Mouse (Mus musculus) embryonic facial prominence, embryonic 11.5 days (tissue): ENCODE results near the gene Hist1h3a. TPM values are rescaled to one million over a fixed set of nuclear protein-coding genes. Genes with fewer than 3 reads are reported as not detected.
"Not testable (repeated sequence)": the region's sequence is repeated elsewhere in the genome, so short reads cannot be mapped to it uniquely, and the experiment has no call there.

Experiments used
- ATAC-seq: fragments of 200-750 bp; cut with Nextera tagmentation; replicated peaks from 2 replicates; pipeline ENCODE4 v1.8.0; 2017; ENCODE audit warnings: low read depth; ENCODE audit not compliant: insufficient number of reproducible peaks, low FRiP score, low TSS enrichment
- DNase-seq: peaks from one replicate; pipeline ENCODE4 v3.0.0-alpha.2; 2015; ENCODE audit warnings: low spot score
- H3K27ac ChIP-seq: fragments of 300-500 bp; sonication (generic); replicated peaks from 2 replicates; pipeline ENCODE4 v1.5.1; 2014; ENCODE audit warnings: mild to moderate bottlenecking, low read depth, low read length, control low read depth
- H3K27me3 ChIP-seq: fragments of 300-500 bp; sonication (generic); 2 replicates; pipeline ENCODE4 v1.6.1; 2014; ENCODE audit warnings: mild to moderate bottlenecking, low read length, moderate library complexity, mixed read lengths; ENCODE audit not compliant: control insufficient read depth, insufficient read depth
- H3K36me3 ChIP-seq: fragments of 300-500 bp; sonication (generic); replicated peaks from 2 replicates; pipeline ENCODE4 v1.6.1; 2014; ENCODE audit warnings: low read depth, mild to moderate bottlenecking, low read length, moderate library complexity, mixed read lengths; ENCODE audit not compliant: control insufficient read depth, insufficient read depth
- H3K4me1 ChIP-seq: fragments of 300-500 bp; sonication (generic); 2 replicates; pipeline ENCODE4 v1.6.1; 2014; ENCODE audit warnings: low read length, mixed read lengths; ENCODE audit not compliant: control insufficient read depth, insufficient read depth
- H3K4me2 ChIP-seq: fragments of 300-500 bp; sonication (generic); 2 replicates; pipeline ENCODE4 v1.6.1; 2014; ENCODE audit warnings: low read depth, mild to moderate bottlenecking, control low read depth, low read length, moderate library complexity
- H3K4me3 ChIP-seq: fragments of 300-500 bp; sonication (generic); 2 replicates; pipeline ENCODE4 v1.5.1; 2014; ENCODE audit warnings: low read depth, low read length, control low read depth
- H3K9ac ChIP-seq: fragments of 300-500 bp; sonication (generic); replicated peaks from 2 replicates; pipeline ENCODE4 v1.6.1; 2014; ENCODE audit warnings: mild to moderate bottlenecking, control low read depth, low read length
- H3K9me3 ChIP-seq: fragments of 300-500 bp; sonication (generic); replicated peaks from 2 replicates; pipeline ENCODE4 v1.6.1; 2016; ENCODE audit warnings: mild to moderate bottlenecking, low read length, inconsistent platforms, mixed read lengths; ENCODE audit not compliant: control insufficient read depth
- WGBS: fragments of 180-500 bp; shearing (Covaris S2); extraction: QIAGEN DNeasy Blood & Tissue Kit; methylation state at CpG from one replicate; pipeline ENCODE4 v1.1.7; 2014; 5-methylcytosine and 5-hydroxymethylcytosine counted together
- polyA plus RNA-seq: library from polyadenylated mRNA; unstranded; fragments of >200 nt; fragmentation: Nextera tagmentation; extraction: Ambion mirVana; gene quantifications from 2 replicates; pipeline ENCODE4 v1.2.1, GENCODE M21; 2014

The Hist1h3a gene
- 4.0 and 4.3 TPM in 2 replicates for polyA plus RNA-seq

DNA sequence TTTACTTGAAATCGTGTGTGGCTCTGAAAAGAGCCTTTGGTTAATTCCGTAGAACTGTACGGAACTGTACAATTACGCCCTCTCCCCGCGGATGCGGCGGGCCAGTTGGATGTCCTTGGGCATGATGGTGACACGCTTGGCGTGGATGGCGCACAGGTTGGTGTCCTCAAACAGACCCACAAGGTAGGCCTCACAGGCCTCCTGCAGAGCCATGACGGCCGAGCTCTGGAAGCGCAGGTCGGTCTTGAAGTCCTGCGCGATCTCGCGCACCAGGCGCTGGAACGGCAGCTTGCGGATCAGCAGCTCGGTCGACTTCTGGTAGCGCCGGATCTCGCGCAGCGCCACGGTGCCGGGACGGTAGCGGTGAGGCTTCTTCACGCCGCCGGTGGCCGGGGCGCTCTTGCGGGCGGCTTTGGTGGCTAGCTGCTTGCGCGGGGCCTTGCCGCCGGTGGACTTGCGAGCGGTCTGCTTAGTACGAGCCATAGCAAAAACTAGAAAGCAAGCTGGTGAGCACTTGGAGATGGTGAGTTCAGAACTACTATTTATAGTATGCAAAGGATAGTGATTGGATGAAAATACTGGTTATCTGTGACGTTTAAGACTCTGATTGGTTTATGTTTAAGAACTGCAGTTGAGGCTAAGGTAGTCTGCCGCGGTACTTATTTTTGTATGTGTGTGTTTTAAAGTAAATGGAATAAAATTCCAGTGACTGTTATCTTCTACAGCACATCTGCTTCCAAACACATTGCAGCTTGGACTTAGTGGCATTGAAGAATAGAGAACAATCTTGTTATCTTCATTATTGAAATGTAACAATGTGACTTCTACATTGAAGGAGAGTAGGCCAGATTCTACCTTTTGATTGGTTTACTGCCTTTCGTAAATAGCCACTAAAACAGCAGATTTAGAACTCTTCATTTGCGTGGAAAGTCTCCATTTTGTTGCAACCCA lies at the start of gene Hist1h3a:
TSS of gene Hist1h3a (minus strand) at position 516 of the 951 bp plus-strand sequence.
- peak within 1 kb of the TSS; percentile 56 for H3K4me3 ChIP-seq
- ATAC-seq = peak; percentile 72
- not testable (repeated sequence) for H3K36me3 ChIP-seq, H3K4me1 ChIP-seq, H3K27me3 ChIP-seq, H3K9me3 ChIP-seq
- WGBS = under 1% methylated on average over 25 of the region's 52 CpGs
- peak; percentile 86 for DNase-seq
- H3K27ac ChIP-seq = peak within 1 kb of the TSS; percentile 97
- peak within 1 kb of the TSS; percentile 67 for H3K9ac ChIP-seq
- peak within 1 kb of the TSS; percentile 86 for H3K4me2 ChIP-seq

DNA sequence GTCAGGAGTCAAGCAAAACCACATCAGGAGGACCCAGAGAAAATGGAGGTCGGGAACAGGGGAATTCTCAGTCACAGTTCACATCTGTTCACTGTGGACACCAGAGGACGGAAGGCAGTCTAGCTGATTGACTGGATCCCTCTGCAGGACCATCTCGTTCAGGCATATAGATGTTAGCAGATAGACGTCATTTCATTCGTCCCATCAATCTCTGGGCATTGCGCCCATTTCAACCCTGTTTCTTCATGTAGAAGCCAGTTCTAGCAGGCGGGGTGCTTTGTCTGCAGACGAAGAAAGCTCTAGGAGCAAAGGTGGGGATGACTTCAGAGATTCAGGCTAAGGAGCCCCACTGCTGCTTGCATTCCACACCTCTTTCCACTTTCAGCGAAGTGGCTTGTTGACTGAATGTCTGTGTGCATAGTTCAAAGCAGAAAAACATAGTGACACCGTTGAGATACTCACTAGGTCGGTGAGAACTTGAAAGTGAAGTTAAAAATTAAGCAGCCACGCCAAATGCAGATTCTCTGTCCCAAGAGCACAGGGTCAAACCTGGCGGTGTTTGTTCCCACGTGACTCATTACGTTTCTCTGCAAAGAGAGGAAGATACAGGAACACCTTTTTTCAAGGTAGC lies 44.4 kb upstream of the Hist1h3a start, which contains the start of gene Slc17a2:
TSS of gene Slc17a2 (plus strand) at position 572 of the 631 bp plus-strand sequence.
- Histone ChIP-seq H3K4me1 (no peaks in the 10 kb centered on the region), H3K27me3 (no peaks in the 10 kb centered on the region), H3K4me2 (no peak within 1 kb of the TSS), H3K9ac (no peak within 1 kb of the TSS), H3K36me3 (no peaks in the 10 kb centered on the region), H3K9me3 (no peaks in the 10 kb centered on the region), H3K27ac (no peak within 1 kb of the TSS), H3K4me3 (no peak within 1 kb of the TSS)
- 87% methylated on average over 15 of the region's 15 CpGs for WGBS
- no peak for DNase-seq
- no peak for ATAC-seq

DNA sequence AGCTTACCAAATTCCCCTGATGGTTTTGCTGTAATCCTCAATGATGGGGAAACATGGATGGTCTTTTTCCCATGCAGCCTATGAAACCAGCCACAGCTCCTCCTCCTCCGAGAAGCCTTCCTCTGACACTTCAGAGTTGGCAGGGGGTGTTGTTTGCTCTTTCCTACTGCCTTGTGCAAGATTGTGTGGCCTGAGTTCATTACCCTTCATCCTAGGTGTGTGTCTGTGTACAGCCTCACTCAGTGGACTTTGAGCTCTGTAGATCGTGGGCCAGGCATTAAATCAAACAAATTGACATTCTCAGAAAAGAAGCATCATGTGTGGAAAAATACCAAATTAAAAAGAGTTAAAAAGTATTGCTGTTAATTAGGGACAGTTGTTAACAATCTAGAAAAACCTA lies 42.3 kb upstream of the Hist1h3a start:
- ATAC-seq = no peak
- 75% methylated on average over 2 of the region's 2 CpGs for WGBS

DNA sequence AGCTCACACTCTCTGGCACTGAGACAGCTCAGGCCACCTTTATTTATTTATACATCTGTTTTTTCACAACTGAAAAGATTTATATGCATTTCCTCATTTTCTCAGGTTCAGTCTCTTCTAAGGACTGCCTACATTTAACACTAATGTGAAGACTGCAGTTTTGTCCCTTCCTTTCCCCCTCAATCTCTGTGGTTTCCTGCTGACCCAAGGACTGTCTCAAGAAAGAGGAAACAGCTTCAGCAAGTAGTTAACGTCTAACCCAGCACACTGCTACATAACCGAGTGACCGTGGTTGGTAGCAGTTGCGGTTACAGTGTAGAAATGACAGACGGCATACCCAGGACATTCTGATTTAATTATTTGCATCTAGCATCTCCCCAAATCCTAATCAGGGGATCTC lies 37.2 kb upstream of the Hist1h3a start:
- no peaks in the 10 kb centered on the region for H3K4me1 ChIP-seq
- H3K9ac ChIP-seq = no peak overlapping the region
- H3K36me3 ChIP-seq = no peaks in the 10 kb centered on the region
- H3K4me3 ChIP-seq = no peak overlapping the region
- no peak for DNase-seq
- no peaks in the 10 kb centered on the region for H3K27me3 ChIP-seq
- no peak for ATAC-seq
- H3K27ac ChIP-seq = no peak overlapping the region
- 68% methylated on average over 5 of the region's 5 CpGs for WGBS
- H3K4me2 ChIP-seq = no peak overlapping the region
- no peaks in the 10 kb centered on the region for H3K9me3 ChIP-seq

More for the DNA sequence above, 42.3 kb upstream of the Hist1h3a start:
- no peak overlapping the region for H3K4me3 ChIP-seq
- H3K36me3 ChIP-seq = no peaks in the 10 kb centered on the region
- H3K4me1 ChIP-seq = no peaks in the 10 kb centered on the region
- no peak overlapping the region for H3K4me2 ChIP-seq
- no peak for DNase-seq
- H3K27me3 ChIP-seq = no peaks in the 10 kb centered on the region
- no peaks in the 10 kb centered on the region for H3K9me3 ChIP-seq
- no peak overlapping the region for H3K27ac ChIP-seq
- H3K9ac ChIP-seq = no peak overlapping the region

- 39% methylated on average over 2 of the region's 2 CpGs for WGBS
- no peaks in the 10 kb centered on the region for H3K9me3 ChIP-seq
- H3K27me3 ChIP-seq = no peaks in the 10 kb centered on the region
- ATAC-seq = no peak
- no peaks in the 10 kb centered on the region for H3K36me3 ChIP-seq
- no peak overlapping the region for H3K4me3 ChIP-seq
- DNase-seq = peak; percentile 84
- H3K4me2 ChIP-seq = no peak overlapping the region
- H3K9ac ChIP-seq = no peak overlapping the region
- H3K27ac ChIP-seq = no peak overlapping the region
- no peaks in the 10 kb centered on the region for H3K4me1 ChIP-seq
Observed at GRCm38 (mm10) chr13:23792520-23792919, 30.3 kb upstream of the Hist1h3a start.

DNA sequence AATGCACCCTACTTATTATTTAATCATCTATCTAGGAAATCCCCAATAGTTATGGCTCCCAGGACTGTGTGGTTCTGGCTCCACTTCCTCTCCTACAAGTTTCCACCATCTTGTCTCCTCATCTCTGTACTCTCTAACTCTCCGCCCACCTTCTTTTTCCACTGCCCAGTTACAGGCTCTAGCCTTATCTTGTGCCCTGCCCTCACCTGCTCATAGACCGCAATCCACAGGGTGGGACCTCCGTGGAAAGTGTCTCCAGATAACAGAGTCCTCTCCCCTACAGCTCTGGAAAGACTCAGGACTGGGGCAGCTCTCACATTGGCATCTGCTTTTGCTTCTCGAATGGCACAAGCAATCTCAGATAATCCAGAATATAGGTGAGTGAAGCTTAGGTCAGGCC lies 16.8 kb upstream of the Hist1h3a start:
- 87% methylated on average over 4 of the region's 4 CpGs for WGBS
- Histone ChIP-seq H3K36me3 (no peaks in the 10 kb centered on the region), H3K27ac (no peak overlapping the region), H3K4me2 (no peak overlapping the region), H3K9me3 (no peaks in the 10 kb centered on the region), H3K9ac (no peak overlapping the region), H3K4me1 (no peaks in the 10 kb centered on the region), H3K27me3 (no peaks in the 10 kb centered on the region), H3K4me3 (no peak overlapping the region)
- DNase-seq (no peak), ATAC-seq (no peak)

GRCm38 (mm10) chr13:23778339-23778738 lies 16.2 kb upstream of the Hist1h3a start:
- H3K4me1 ChIP-seq = no peaks in the 10 kb centered on the region
- H3K36me3 ChIP-seq = no peaks in the 10 kb centered on the region
- ATAC-seq = no peak
- WGBS = 93% methylated on average over 7 of the region's 7 CpGs
- no peak overlapping the region for H3K4me2 ChIP-seq
- no peak overlapping the region for H3K9ac ChIP-seq
- H3K4me3 ChIP-seq = no peak overlapping the region
- DNase-seq = no peak
- no peak overlapping the region for H3K27ac ChIP-seq
- no peaks in the 10 kb centered on the region for H3K27me3 ChIP-seq
- H3K9me3 ChIP-seq = no peaks in the 10 kb centered on the region
